Mouse (Mus musculus) cerebellum, adult (tissue): ENCODE data around the gene Rps28.

Source experiments
- ATAC-seq: cut with Nextera tagmentation; 2 replicates; pipeline ENCODE4 v1.9.2; 2017; ENCODE audit warnings: mild to moderate bottlenecking, moderate library complexity, mixed read lengths; ENCODE audit not compliant: insufficient number of reproducible peaks, low FRiP score, low TSS enrichment

Rps28 gene

DNA sequence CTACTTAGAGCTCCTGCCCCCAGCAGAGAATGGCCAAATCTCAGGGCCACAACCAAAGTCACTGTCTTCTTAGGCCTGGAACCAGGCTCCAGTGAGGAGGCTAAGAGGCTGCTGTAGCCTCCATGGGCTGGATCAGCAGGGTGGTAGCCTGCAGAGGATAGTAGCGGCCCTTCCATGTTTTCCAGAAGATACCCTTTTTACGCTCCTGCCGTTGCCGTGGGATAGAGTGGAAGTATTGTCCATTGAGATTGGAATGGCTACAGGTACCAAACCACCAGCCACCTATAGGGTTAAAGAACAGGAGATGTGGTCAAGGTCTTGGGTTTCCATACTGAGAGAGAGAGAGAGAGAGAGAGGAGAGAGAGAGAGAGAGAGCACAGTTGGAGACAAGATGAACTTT is 49.1 kb downstream of the Rps28 start:
- ATAC-seq = no peak

DNA sequence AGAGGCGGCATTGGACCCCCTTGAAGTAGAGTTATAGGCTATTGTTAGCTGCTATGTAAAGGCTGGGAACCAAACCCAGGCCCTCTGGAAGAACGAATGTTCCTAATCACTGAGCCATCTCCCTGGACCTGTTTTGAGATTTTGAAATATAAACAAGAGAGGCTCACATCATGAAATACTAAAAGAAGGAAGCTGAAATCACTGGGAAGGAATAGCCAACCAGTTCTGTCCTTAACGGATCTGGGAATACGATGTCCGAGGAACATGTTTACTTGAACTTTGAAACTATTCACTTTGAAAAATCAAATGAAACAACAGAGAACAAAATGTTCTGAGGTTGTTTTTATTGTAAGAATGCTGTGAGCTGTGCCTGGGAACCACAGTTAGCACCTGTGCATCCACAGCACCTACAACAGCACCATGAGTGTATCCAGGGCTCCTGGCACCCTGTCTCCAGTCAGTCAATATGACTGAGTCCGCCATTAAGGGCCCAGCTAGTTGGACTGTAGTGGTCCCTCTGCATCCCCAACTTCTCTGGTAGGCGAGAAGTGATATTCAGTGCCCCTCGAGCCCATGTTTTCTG is 49.7 kb downstream of the Rps28 start:
- ATAC-seq = no peak

DNA sequence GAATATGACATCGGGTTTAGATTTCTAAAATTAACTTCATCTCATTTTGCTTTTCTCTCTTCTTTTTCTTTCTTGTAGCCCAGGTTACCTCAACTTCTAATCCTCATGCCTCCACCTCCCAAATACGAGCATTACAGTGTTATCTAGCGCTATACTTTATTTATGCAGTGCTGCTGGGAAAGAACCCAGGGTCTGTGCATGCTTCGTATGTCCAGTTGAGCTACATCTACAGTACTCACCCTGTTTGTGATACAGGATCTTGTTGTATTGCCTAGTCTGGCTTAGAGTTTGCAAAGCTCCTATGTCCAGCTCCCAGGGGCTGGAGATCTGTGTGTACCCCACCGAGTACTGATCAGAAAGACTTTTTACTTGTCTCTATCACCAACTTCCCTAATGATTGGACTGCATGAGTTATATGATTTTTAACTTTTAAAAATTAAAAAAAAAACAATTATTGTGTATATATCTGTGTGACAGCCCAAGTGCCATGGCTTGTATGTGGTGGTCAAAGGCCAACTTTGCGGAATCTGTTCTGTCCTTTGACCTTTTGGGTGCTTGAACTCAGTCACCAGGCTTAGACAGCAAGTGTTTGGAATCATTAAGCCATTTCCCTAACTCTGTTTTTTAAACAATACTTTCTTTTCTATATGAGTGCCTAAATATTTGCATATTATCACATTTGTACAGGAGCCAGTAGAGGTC is 50.3 kb downstream of the Rps28 start:
- ATAC-seq = no peak

DNA sequence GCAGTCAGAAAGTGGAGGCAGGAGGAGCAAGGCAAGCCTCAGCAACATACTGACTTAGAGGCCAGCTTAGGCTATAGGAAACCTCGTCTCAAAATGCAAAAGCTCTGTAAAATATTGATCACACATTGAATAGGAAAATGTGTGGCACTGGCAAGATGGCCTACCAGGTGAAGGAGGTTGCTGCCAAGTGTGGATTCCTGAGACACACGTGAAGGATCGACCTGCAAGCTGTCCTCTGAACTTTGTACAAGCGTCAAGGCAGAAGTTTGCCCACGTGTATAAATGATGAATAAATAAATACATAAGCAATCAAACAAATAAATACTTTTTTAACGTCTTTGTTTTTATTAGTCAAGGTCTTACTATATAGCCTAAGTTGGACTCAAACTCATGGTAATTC is 50.9 kb downstream of the Rps28 start:
- ATAC-seq = no peak

DNA sequence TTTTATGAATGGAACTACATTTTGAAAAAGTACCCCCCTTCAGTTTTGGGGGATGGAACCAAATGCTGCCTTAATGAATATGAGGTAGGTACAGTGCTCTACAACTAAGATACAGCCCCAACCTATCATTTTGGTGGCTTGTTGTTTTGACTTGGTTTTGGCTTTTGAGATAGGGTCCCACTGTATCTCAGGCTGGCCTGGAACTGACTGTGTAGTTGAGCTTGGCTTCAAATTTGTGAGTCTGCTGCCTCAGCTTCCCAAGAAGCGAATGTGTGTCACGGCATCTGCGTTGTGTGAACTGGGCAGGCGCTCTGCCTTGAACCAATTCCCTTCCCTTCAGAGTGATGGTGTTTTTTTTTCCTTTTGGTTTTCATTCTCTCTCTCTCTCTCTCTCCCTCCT is 52.7 kb downstream of the Rps28 start:
- no peak for ATAC-seq
